Mouse (Mus musculus): ENCODE data around the gene 5730455P16Rik. TPM values are rescaled to one million over a fixed set of nuclear protein-coding genes. Genes with fewer than 3 reads are reported as not detected.

The 5730455P16Rik gene
- polyA plus RNA-seq, 1 experiment from 2014 or later, result 9.1 TPM

DNA sequence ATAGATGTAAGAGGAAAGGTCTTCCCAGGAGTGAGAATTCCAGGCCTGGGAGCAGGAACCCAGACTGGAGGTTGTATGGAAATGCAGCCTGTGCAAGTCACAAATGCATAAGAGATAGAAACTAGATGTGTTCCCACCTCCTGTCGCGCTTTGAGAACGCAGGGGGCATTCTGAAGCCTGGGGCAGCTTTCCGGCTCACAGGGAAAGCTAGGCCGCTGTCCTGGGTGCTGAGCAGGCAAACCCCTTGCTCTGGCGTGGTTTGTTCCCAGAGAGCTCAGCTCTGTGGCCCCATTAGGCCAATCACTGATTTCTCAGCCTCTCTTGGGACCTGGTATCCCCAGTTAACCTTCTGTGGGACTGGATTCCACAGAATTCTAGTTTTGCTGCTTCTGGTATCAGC lies 65.3 kb downstream of the 5730455P16Rik start:
- Histone ChIP-seq H3K4me3 (ENCODE audit: low read depth, low read length) (no peak overlapping the region), H3K4me2 (replicated peaks; ENCODE audit: low read depth) (no peak overlapping the region), H3K9ac (ENCODE audit: low read depth, low read length) (no peak overlapping the region), H3K36me3 (ENCODE audit: control insufficient read depth, insufficient read depth) (no peaks in the 10 kb centered on the region), H3K27ac (ENCODE audit: low read depth, low read length) (no peak overlapping the region), H3K4me1 (replicated peaks; ENCODE audit: control insufficient read depth, insufficient read depth, low read length) (no peaks in the 10 kb centered on the region), H3K9me3 (ENCODE audit: control insufficient read depth) (no peaks in the 10 kb centered on the region), H3K27me3 (replicated peaks; ENCODE audit: control insufficient read depth, insufficient read depth, low read length) (no peaks in the 10 kb centered on the region)
- no peak for TF ChIP-seq CTCF (IDR thresholded peaks at IDR 0.05; ENCODE audit: low read depth)
- ATAC-seq, result no peak
- WGBS, result 5% methylated on average over 6 of the region's 6 CpGs

DNA sequence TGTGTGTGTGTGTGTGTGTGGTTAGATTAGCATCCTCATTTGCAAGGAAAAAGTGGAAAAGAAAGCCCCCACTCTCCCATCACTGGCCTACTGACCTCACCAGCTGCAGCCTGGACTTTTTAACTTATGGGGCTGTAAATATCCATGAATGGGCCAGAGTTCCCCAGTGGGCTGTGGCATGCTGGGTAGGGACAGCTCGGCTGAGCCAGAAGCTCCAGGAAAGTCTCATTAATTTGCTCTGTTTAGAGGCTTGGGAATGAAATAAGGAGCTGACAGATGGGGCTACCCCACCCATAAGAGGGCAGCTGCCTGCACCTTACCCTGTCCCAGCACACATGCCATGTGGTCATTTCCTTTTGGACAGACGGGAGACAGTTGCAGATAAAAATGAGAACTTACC lies 65.8 kb downstream of the 5730455P16Rik start:
- no peak for ATAC-seq
- Histone ChIP-seq H3K27me3 (replicated peaks; ENCODE audit: control insufficient read depth, insufficient read depth, low read length) (no peaks in the 10 kb centered on the region), H3K4me3 (ENCODE audit: low read depth, low read length) (no peak overlapping the region), H3K4me1 (replicated peaks; ENCODE audit: control insufficient read depth, insufficient read depth, low read length) (no peaks in the 10 kb centered on the region), H3K27ac (ENCODE audit: low read depth, low read length) (no peak overlapping the region), H3K4me2 (replicated peaks; ENCODE audit: low read depth) (no peak overlapping the region), H3K9me3 (ENCODE audit: control insufficient read depth) (no peaks in the 10 kb centered on the region), H3K36me3 (ENCODE audit: control insufficient read depth, insufficient read depth) (no peaks in the 10 kb centered on the region), H3K9ac (ENCODE audit: low read depth, low read length) (no peak overlapping the region)
- whole genome bisulfite sequencing, result 51% methylated on average over 2 of the region's 2 CpGs
- TF ChIP-seq CTCF (IDR thresholded peaks at IDR 0.05; ENCODE audit: low read depth), result no peak

DNA sequence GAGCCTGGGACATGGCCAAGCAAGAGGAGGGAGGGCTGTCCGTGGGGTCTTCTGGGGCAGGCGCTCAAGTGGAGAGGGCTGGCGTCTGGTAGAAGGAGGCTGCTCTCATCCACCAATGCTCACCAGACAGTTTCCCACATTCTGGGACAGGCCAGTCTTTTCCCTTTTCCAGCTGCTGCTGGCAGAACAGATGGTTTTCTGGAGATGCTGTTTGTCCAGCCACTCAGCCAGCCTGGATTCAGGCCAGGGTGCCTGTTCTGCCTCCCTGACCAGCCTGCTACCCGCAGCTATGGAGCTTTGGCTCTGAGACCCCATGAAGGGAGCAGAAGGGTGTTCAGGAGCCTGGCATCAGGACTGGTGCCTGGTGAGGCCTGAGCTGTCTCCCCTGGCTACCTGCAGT lies 66.6 kb downstream of the 5730455P16Rik start:
- 58% methylated on average over 4 of the region's 4 CpGs for WGBS
- H3K4me3 ChIP-seq (ENCODE audit: low read depth, low read length), result no peak overlapping the region
- no peak for ATAC-seq
- no peak for TF ChIP-seq CTCF (IDR thresholded peaks at IDR 0.05; ENCODE audit: low read depth)
- H3K36me3 ChIP-seq (ENCODE audit: control insufficient read depth, insufficient read depth), result no peaks in the 10 kb centered on the region
- H3K4me1 ChIP-seq (replicated peaks; ENCODE audit: control insufficient read depth, insufficient read depth, low read length), result no peaks in the 10 kb centered on the region
- H3K9ac ChIP-seq (ENCODE audit: low read depth, low read length), result no peak overlapping the region
- no peaks in the 10 kb centered on the region for H3K9me3 ChIP-seq (ENCODE audit: control insufficient read depth)
- H3K4me2 ChIP-seq (replicated peaks; ENCODE audit: low read depth), result no peak overlapping the region
- H3K27me3 ChIP-seq (replicated peaks; ENCODE audit: control insufficient read depth, insufficient read depth, low read length), result no peaks in the 10 kb centered on the region
- H3K27ac ChIP-seq (ENCODE audit: low read depth, low read length), result no peak overlapping the region

Other genes starting within 250 kb of the 5730455P16Rik start
- 15.0 and 16.3 TPM in 2 replicates for gene Tefm, start 235.9 kb downstream of the 5730455P16Rik start, polyA plus RNA-seq (2015; fragmentation: Nextera tagmentation; extraction: Ambion mirVana)
- gene Adap2, start 223.9 kb downstream of the 5730455P16Rik start, polyA plus RNA-seq (2015; fragmentation: Nextera tagmentation; extraction: Ambion mirVana), result 11.7 and 11.9 TPM in 2 replicates
- 8.9 and 9.1 TPM in 2 replicates for gene Rnf135, start 194.2 kb downstream of the 5730455P16Rik start, polyA plus RNA-seq (2015; fragmentation: Nextera tagmentation; extraction: Ambion mirVana)
- gene Rhot1, start 169.0 kb downstream of the 5730455P16Rik start, polyA plus RNA-seq (2015; fragmentation: Nextera tagmentation; extraction: Ambion mirVana), result 20.7 and 21.3 TPM in 2 replicates
- 1.3 and 1.4 TPM in 2 replicates for gene Rhbdl3, start 77.1 kb downstream of the 5730455P16Rik start, polyA plus RNA-seq (2015; fragmentation: Nextera tagmentation; extraction: Ambion mirVana)
- 109 and 113 TPM in 2 replicates for gene Zfp207, start 5.2 kb upstream of the 5730455P16Rik start, polyA plus RNA-seq (2015; fragmentation: Nextera tagmentation; extraction: Ambion mirVana)
- 156 and 171 TPM in 2 replicates for gene Psmd11, start 50.6 kb upstream of the 5730455P16Rik start, polyA plus RNA-seq (2015; fragmentation: Nextera tagmentation; extraction: Ambion mirVana)
- gene Cdk5r1, start 99.0 kb upstream of the 5730455P16Rik start, polyA plus RNA-seq (2015; fragmentation: Nextera tagmentation; extraction: Ambion mirVana), result 0.61 and 0.64 TPM in 2 replicates

Measured in intestine, postnatal 0 days (tissue).